Mouse (Mus musculus) stomach, embryonic 15.5 days (tissue): ENCODE measurements around the gene Rrp15. TPM values are rescaled to one million over a fixed set of nuclear protein-coding genes. Genes with fewer than 3 reads are reported as not detected.
"Not testable (repeated sequence)": the region's sequence is repeated elsewhere in the genome, so short reads cannot be mapped to it uniquely, and the experiment has no call there.

ENCODE experiments used
- ATAC-seq: fragments of 200-750 bp; cut with Nextera tagmentation; 2 replicates; pipeline ENCODE4 v1.8.0; 2017; ENCODE audit warnings: low read depth, moderate number of reproducible peaks, moderate TSS enrichment; ENCODE audit not compliant: insufficient read depth, low FRiP score
- H3K27ac ChIP-seq: fragments of 300-500 bp; sonication (generic); 2 replicates; pipeline ENCODE4 v1.5.1; 2015; ENCODE audit warnings: mild to moderate bottlenecking, inconsistent platforms
- H3K27me3 ChIP-seq: fragments of 300-500 bp; sonication (generic); replicated peaks from 2 replicates; pipeline ENCODE4 v1.6.1; 2015; ENCODE audit warnings: inconsistent platforms
- H3K36me3 ChIP-seq: fragments of 300-500 bp; sonication (generic); 2 replicates; pipeline ENCODE4 v1.6.1; 2015; ENCODE audit warnings: inconsistent platforms
- H3K4me1 ChIP-seq: fragments of 300-500 bp; sonication (generic); 2 replicates; pipeline ENCODE4 v1.6.1; 2015; ENCODE audit warnings: inconsistent platforms
- H3K4me2 ChIP-seq: fragments of 300-500 bp; sonication (generic); 2 replicates; pipeline ENCODE4 v1.6.1; 2015; ENCODE audit warnings: mild to moderate bottlenecking, inconsistent platforms
- H3K4me3 ChIP-seq: fragments of 300-500 bp; sonication (generic); replicated peaks from 2 replicates; pipeline ENCODE4 v1.5.1; 2015; ENCODE audit warnings: inconsistent platforms
- H3K9ac ChIP-seq: fragments of 300-500 bp; sonication (generic); 2 replicates; pipeline ENCODE4 v1.6.1; 2015; ENCODE audit warnings: inconsistent platforms
- H3K9me3 ChIP-seq: fragments of 300-500 bp; sonication (generic); 2 replicates; pipeline ENCODE4 v1.6.1; 2016; ENCODE audit warnings: inconsistent platforms
- WGBS: fragments of 180-500 bp; shearing (Covaris S2); methylation state at CpG from one replicate; pipeline ENCODE4 v1.1.7; 2015; 5-methylcytosine and 5-hydroxymethylcytosine counted together
- polyA plus RNA-seq: library from polyadenylated mRNA; unstranded; fragments of >200 nt; fragmentation: Nextera tagmentation; extraction: Ambion mirVana; gene quantifications from 2 replicates; pipeline ENCODE4 v1.2.1, GENCODE M21; 2015

The Rrp15 gene
- 61.9 and 65.3 TPM in 2 replicates for polyA plus RNA-seq

DNA sequence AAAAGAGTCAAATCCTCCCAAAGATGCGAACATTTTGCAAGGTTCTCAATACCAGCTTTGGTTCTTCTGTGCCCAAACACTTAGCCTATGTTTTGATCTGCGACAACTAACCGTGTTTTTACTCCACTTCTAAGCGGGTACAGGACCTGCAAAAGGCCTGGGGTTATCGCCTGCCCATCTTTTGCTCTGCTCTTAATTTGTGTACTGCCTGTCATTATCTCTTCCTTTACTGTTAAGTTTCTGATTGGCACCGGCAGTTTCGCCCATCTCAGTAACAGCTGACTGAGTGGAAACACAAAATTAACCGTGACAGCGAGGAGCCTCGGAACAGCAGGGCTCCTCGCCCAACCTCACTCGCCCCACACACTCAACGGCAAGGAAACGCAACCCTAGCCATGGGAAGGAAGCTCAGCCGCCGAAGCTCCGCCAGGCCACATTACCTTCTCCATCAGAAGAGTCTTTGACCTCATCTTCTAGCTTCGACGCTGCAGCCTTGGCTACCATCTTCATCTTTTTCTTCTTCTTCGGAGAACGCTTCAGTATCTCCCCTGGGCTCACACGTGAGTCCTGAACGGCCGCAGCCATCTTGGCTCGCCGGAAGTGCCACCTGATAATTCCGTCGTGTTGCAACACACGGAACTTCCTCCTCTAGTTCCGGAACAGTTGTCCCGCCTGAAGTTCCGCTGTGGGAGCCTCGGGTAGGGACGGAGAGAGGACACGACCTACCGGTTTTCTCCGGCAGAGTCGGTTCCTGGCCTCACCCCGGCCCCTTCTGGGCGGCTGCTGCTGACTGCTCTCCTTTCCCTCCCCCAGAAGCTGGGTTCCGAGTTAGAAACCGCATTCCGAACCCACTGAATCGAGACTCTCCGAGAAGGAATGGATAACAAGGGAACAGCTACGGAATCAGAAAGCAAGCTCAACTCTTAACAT lies at the start of gene Rrp15:
TSS of gene Rrp15 (minus strand) at position 635 of the 930 bp plus-strand sequence.
- Histone ChIP-seq H3K4me3 (peak within 1 kb of the TSS; percentile 85), H3K4me1 (peaks cover 11% of the 10 kb centered on the region; the same call in 1 of the 2 replicates), H3K36me3 (0 out of 2 replicates have a peak, but pooled peaks cover 3% of the 10 kb centered on the region), H3K27me3 (no peaks in the 10 kb centered on the region), H3K9ac (peak within 1 kb of the TSS; percentile 80), H3K9me3 (no peaks in the 10 kb centered on the region), H3K27ac (peak within 1 kb of the TSS; percentile 83), H3K4me2 (peak within 1 kb of the TSS; percentile 75)
- under 1% methylated on average over 46 of the region's 46 CpGs for WGBS
- peak; percentile 93 for ATAC-seq

DNA sequence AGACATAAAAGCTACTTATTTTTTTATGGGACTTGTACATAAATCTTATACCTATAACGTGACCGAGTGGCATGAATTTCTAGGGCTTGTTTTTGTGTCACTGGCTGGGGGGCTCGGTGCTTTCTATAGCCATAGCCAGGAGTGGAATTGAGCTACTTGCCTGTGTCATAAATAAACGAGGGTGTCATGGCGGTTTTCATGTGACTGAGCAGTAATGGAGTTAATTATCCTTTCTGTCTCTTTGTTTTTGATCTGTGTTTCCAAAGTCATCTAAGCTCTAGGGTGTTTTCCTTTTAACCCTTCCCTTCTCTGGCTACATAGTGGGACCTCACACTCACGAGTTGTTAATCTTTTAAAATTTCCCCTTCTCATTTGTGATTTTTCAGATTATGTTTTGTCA lies 48.8 kb upstream of the Rrp15 start:
- H3K4me2 ChIP-seq, result no peak overlapping the region
- H3K9me3 ChIP-seq, result no peaks in the 10 kb centered on the region
- WGBS, result 67% methylated on average over 6 of the region's 6 CpGs
- H3K9ac ChIP-seq, result no peak overlapping the region
- H3K4me1 ChIP-seq, result no peaks in the 10 kb centered on the region
- H3K36me3 ChIP-seq, result no peaks in the 10 kb centered on the region
- H3K4me3 ChIP-seq, result no peak overlapping the region
- H3K27ac ChIP-seq, result no peak overlapping the region
- no peaks in the 10 kb centered on the region for H3K27me3 ChIP-seq
- ATAC-seq, result no peak

DNA sequence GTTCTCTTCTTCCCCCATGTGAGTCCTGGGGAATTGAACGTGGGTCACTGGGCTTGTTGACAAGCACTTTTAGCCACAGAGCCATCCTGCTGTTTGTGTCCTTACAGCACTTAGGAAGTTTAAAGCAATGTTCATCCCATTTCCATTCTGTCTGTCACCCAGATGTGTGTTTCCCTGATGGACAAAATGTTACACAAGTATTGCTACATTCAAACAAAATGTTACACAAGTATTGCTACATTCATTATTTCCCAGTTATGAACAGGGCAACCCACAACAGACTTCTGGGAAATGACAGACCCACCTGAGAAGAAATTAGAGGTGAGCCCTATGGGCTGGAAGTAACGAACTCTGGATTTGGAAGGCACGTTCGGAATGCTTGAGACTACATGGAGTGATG lies 36.2 kb upstream of the Rrp15 start:
- Histone ChIP-seq H3K36me3 (no peaks in the 10 kb centered on the region), H3K9ac (no peak overlapping the region), H3K4me2 (no peak overlapping the region), H3K27ac (no peak overlapping the region), H3K27me3 (no peaks in the 10 kb centered on the region), H3K9me3 (no peaks in the 10 kb centered on the region), H3K4me3 (no peak overlapping the region), H3K4me1 (no peaks in the 10 kb centered on the region)
- ATAC-seq, result no peak
- WGBS, result 73% methylated on average over 4 of the region's 4 CpGs

DNA sequence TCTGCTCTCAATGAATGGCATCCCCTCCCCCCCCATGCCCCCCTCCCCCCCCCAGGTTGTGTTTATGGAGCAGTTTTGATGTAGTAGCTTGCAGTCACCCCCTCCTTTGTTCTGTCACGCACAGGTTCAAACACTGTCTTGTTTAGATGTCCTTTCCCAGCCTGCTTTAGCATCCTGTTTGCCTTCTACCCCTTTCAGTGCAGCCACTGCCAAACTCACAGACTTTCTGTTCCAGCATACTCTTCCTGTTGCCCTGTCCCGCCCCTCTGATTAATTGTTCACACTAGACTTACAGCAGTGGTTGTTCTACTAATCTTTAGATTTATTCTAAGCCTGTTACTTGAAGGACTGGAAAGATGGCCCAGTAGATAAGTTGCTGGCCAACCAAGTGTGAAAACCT lies 31.7 kb upstream of the Rrp15 start:
- Histone ChIP-seq H3K27ac (no peak overlapping the region), H3K4me2 (no peak overlapping the region), H3K9ac (no peak overlapping the region), H3K27me3 (no peaks in the 10 kb centered on the region), H3K4me3 (no peak overlapping the region), H3K9me3 (no peaks in the 10 kb centered on the region), H3K36me3 (no peaks in the 10 kb centered on the region), H3K4me1 (no peaks in the 10 kb centered on the region)
- ATAC-seq, result no peak
- WGBS, result 68% methylated on average over 2 of the region's 2 CpGs

DNA sequence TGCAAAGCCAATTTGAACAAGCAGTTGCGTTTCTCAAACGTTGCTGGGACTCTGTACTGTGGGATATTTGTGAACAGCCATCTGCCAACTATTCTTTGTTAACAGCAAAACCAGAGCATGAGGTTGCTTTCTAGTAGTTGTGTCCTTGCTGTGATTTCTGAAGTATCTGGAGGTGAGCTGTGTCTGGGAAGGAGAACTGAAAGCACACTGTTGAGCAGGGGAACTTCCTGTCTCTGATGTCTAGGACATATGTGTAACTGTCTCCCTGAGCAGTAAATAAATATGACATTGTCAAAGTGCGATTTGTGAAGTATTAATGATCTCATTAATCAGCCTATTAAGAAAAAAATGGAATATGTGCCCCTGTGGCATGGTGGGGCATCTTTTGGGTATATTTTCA lies 24.0 kb upstream of the Rrp15 start:
- Histone ChIP-seq H3K9me3 (no peaks in the 10 kb centered on the region), H3K27me3 (no peaks in the 10 kb centered on the region), H3K9ac (no peak overlapping the region), H3K4me2 (no peak overlapping the region), H3K36me3 (no peaks in the 10 kb centered on the region), H3K27ac (no peak overlapping the region), H3K4me1 (no peaks in the 10 kb centered on the region), H3K4me3 (no peak overlapping the region)
- no peak for ATAC-seq
- 69% methylated on average over 3 of the region's 3 CpGs for WGBS

DNA sequence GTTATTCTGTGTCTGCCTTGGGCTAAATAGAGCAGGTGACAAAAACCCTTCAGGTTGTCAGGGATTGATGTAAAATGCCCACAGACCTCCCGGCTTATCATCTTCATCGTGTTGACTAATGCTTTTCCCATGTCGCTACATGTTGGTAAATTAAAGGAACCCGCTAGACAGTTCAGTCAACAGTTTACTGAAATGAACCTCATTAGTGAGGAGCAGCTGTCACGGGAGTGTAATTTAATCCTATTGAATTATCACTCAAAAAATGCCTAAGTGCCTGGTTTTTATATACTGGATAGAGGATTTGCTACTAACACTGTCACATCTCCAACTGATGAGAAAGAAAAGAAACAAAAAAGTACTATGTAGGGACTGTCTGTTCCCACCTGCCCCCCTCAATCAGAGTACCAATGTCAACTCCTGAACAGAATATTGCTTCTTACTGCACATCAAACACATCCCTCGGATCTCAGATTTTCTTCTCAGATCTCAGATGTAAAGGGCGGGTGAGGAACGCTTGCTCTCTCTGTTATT lies 23.5 kb upstream of the Rrp15 start:
- ATAC-seq, result no peak
- H3K27me3 ChIP-seq, result no peaks in the 10 kb centered on the region
- no peak overlapping the region for H3K9ac ChIP-seq
- H3K4me2 ChIP-seq, result no peak overlapping the region
- H3K4me1 ChIP-seq, result no peaks in the 10 kb centered on the region
- H3K27ac ChIP-seq, result no peak overlapping the region
- no peaks in the 10 kb centered on the region for H3K36me3 ChIP-seq
- no peaks in the 10 kb centered on the region for H3K9me3 ChIP-seq
- H3K4me3 ChIP-seq, result no peak overlapping the region
- 55% methylated on average over 8 of the region's 8 CpGs for WGBS

DNA sequence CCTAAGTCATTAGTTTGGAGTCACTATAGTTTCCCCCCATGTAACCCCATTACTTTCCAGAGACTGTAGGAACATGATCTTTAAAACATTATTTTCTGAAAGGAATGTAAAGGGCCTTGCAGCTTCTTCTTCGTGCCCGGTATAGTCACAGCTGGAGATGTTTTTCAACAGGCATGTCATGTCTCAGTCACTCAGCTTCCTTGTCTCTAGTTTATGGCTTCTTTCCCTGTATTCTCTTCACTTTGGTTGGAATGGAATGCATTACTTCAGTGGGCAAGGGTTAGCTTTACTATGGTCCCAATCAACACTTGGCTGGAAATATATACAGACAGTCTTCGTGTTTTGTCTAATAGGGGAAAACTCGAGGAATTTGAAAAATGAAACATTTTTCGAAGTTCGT lies 22.8 kb upstream of the Rrp15 start:
- H3K36me3 ChIP-seq, result no peaks in the 10 kb centered on the region
- ATAC-seq, result no peak
- no peaks in the 10 kb centered on the region for H3K4me1 ChIP-seq
- no peak overlapping the region for H3K4me3 ChIP-seq
- 64% methylated on average over 6 of the region's 6 CpGs for WGBS
- no peaks in the 10 kb centered on the region for H3K9me3 ChIP-seq
- H3K27me3 ChIP-seq, result no peaks in the 10 kb centered on the region
- H3K9ac ChIP-seq, result no peak overlapping the region
- no peak overlapping the region for H3K27ac ChIP-seq
- no peak overlapping the region for H3K4me2 ChIP-seq

DNA sequence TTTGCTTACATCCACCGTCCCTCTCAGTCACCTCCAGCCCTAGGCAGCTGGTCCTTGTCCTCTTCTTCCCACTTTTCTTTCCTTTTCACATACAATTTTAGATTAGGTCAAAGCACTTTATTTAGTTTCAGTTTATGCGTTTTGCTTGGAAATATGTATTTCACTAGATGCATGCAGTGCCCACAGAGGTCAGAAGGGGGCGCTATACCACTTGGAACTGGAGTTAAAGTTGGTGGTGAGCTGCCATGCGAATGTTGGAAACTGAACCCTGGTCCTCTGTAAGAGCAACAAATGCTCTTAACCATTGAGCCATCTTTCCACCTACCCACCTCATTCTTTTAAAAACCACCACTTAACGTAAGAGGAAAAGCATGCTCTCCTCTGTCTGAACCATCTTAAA lies 21.5 kb upstream of the Rrp15 start:
- no peak for ATAC-seq

DNA sequence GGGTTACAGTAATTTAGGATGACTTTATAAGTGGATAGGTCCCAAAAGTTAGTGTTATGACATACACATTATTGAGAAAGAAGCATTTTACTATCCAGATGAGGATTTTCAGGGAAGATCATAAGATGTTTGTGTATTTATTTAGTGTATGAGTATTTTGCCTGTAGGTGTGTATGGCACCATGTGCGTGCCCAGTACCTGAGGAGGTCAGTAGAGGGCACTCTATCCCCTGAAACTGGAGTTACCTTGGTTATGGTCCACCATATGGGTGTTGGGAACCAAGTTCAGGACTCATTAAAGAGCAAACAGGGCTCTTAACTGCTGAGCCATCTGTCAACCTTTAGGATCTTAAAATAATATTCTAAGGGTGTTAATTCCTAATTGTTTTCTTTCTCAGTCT lies 19.2 kb upstream of the Rrp15 start:
- no peak overlapping the region for H3K27ac ChIP-seq
- ATAC-seq, result no peak
- no peak overlapping the region for H3K9ac ChIP-seq
- H3K4me2 ChIP-seq, result no peak overlapping the region
- no peaks in the 10 kb centered on the region for H3K9me3 ChIP-seq
- WGBS, result 74% methylated on average over 1 of the region's 1 CpGs
- H3K36me3 ChIP-seq, result no peaks in the 10 kb centered on the region
- H3K4me3 ChIP-seq, result no peak overlapping the region
- H3K4me1 ChIP-seq, result no peaks in the 10 kb centered on the region
- H3K27me3 ChIP-seq, result no peaks in the 10 kb centered on the region

More for the DNA sequence above, 21.5 kb upstream of the Rrp15 start:
- Histone ChIP-seq H3K27me3 (no peaks in the 10 kb centered on the region), H3K9ac (no peak overlapping the region), H3K4me1 (no peaks in the 10 kb centered on the region), H3K9me3 (no peaks in the 10 kb centered on the region), H3K36me3 (no peaks in the 10 kb centered on the region), H3K4me3 (no peak overlapping the region), H3K4me2 (no peak overlapping the region), H3K27ac (no peak overlapping the region)
- WGBS, result 63% methylated on average over 5 of the region's 5 CpGs

DNA sequence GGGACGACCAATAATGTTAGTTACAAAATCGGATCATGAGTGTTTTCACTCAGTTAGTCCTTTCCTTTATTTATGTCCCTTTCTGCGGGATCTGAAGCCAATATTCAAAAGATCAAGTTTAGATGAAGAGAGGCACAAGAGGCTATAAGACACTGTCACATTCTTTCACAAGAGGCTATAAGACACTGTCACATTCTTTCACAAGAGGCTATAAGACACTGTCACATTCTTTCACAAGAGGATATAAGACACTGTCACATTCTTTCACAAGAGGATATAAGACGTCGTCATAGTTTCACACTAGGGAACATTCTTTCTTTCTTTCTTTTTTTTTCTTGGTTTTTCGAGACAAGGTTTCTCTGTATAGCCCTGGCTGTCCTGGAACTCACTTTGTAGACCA lies 14.3 kb upstream of the Rrp15 start:
- H3K4me1 ChIP-seq, H3K27ac ChIP-seq, H3K36me3 ChIP-seq, H3K27me3 ChIP-seq, H3K9me3 ChIP-seq, H3K4me2 ChIP-seq, H3K4me3 ChIP-seq, ATAC-seq, H3K9ac ChIP-seq: not testable (repeated sequence)
- WGBS, result 64% methylated on average over 6 of the region's 6 CpGs

DNA sequence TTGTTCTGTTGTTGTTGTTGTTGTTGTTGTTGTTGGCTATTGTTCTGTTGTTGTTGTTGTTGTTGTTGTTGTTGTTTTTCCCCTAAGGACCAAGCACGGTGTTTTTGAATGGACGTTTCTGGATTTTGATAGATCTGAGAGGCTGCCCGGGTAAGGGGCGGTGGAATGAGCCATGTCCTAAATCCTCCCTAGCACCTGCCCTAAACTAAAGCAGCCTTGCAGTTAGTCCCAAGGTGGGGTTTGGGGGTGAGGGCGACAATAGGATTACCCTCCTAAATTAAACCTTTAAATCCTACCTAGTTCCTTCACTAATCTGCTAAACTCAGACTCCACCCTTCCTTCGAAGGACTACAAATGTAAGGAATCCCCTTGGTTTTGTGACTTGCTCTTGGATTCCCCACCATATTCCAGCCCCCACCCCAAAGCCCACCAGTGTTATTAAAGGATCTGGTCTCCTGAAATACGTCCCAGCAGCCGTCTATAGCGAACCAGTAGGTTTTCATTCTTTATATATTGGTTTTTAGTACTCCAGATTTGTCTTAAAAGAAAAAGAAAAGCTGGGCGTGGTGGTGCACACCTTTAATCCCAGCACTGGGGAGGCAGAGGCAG lies 621 bp upstream of the Rrp15 start:
- no peaks in the 10 kb centered on the region for H3K27me3 ChIP-seq
- peak overlapping the region; percentile 80 for H3K9ac ChIP-seq
- no peaks in the 10 kb centered on the region for H3K9me3 ChIP-seq
- peak overlapping the region; percentile 85 for H3K4me3 ChIP-seq
- H3K36me3 ChIP-seq, result 0 out of 2 replicates have a peak, but pooled peaks cover 3% of the 10 kb centered on the region
- peaks cover 11% of the 10 kb centered on the region; the same call in 1 of the 2 replicates for H3K4me1 ChIP-seq
- peak overlapping the region; percentile 83 for H3K27ac ChIP-seq
- ATAC-seq, result peak; percentile 32; the same call in 1 of the 2 replicates
- H3K4me2 ChIP-seq, result peak overlapping the region; percentile 58
- 35% methylated on average over 10 of the region's 10 CpGs for WGBS

DNA sequence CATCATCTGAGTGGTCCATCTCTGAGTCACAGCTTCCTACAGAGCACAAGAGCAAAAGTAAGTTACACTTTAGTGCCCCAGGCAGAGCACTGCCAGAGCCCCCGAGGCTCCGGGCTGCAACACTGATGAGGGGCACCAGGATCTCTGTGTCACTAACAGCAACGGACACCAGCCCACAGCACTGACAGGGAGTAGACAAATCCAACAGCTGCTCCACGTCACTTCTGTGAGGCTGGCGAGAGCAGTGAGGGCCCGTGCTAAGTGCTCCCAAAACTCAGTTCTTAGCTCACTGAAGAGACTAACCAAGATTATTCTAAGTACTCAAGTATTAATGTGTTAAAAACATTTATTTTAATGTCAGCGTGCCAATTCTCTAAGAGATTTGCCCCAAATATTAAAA lies 9.3 kb downstream of the Rrp15 start:
- WGBS, result 56% methylated on average over 7 of the region's 7 CpGs
- H3K4me3 ChIP-seq, result no peak overlapping the region

More for the DNA sequence above, 9.3 kb downstream of the Rrp15 start:
- H3K27ac ChIP-seq, result no peak overlapping the region
- no peaks in the 10 kb centered on the region for H3K27me3 ChIP-seq
- no peak overlapping the region for H3K4me2 ChIP-seq
- H3K9me3 ChIP-seq, result no peaks in the 10 kb centered on the region
- no peaks in the 10 kb centered on the region for H3K4me1 ChIP-seq
- no peak for ATAC-seq
- H3K36me3 ChIP-seq, result peaks cover 16% of the 10 kb centered on the region
- H3K9ac ChIP-seq, result no peak overlapping the region
